ENCODE assay signal across 8 mouse cellular contexts in genomic region chr12:69724018-69724710, GRCm38 (mm10). TPM values are rescaled to one million over a fixed set of nuclear protein-coding genes. Genes with fewer than 3 reads are reported as not detected.
A peak's percentile ranks its signal among the peaks of the same experiment; 100 is the strongest.
DNase-seq lines count a peak whose midpoint lies in the region; ATAC-seq lines count a peak whose summit lies in the region.

No protein-coding gene starts in this region.

- ATAC-seq in kidney, embryonic 14.5 days (ENCODE audit: low FRiP score, low TSS enrichment) = peak; percentile 7
- peak; percentile 14 for ATAC-seq in forebrain, embryonic 15.5 days (replicated peaks)
- no peak; the same call in 1 of the 2 replicates for ATAC-seq in liver, embryonic 15.5 days (ENCODE audit: insufficient read depth)

- peak overlapping the region; percentile 94 for H3K4me2 ChIP-seq in kidney, embryonic 14.5 days (replicated peaks; ENCODE audit: low read depth, low read length)
- peak overlapping the region; percentile 72 for H3K4me2 ChIP-seq in forebrain, embryonic 15.5 days (replicated peaks)
- H3K4me2 ChIP-seq in liver, embryonic 15.5 days = peak overlapping the region; percentile 98

- peaks cover 5% of the 10 kb centered on the region; the same call in 1 of the 2 replicates for H3K36me3 ChIP-seq in kidney, embryonic 14.5 days (ENCODE audit: control insufficient read depth, insufficient read depth, low read length)
- H3K36me3 ChIP-seq in forebrain, embryonic 15.5 days = peaks cover 14% of the 10 kb centered on the region
- peaks cover 26% of the 10 kb centered on the region for H3K36me3 ChIP-seq in liver, embryonic 15.5 days (replicated peaks)

- H3K27ac ChIP-seq in kidney, embryonic 14.5 days (ENCODE audit: low read depth, low read length) = peak overlapping the region; percentile 42; the same call in 1 of the 2 replicates
- H3K27ac ChIP-seq in forebrain, embryonic 15.5 days (replicated peaks) = no peak overlapping the region
- H3K27ac ChIP-seq in liver, embryonic 15.5 days (replicated peaks) = peak overlapping the region; percentile 98

- no peak for DNase-seq in kidney, adult 11 months
- peak; percentile 37 for DNase-seq in MN1 (ENCODE audit: low spot score)
- no peak for DNase-seq in right cerebral cortex, postnatal 25 days
- DNase-seq in natural killer cell, adult 2 months (ENCODE audit: low spot score in 2 of 2) = no peak
- no peak for DNase-seq in layer of hippocampus, postnatal 25 days (ENCODE audit: extremely low spot score in 1 of 2, low spot score in 1 of 2)

- 2% methylated on average over 24 of the region's 24 CpGs for WGBS in kidney, embryonic 14.5 days
- under 1% methylated on average over 24 of the region's 24 CpGs for WGBS in forebrain, embryonic 15.5 days
- WGBS in liver, embryonic 15.5 days (ENCODE audit: insufficient replicate concordance) = 2% methylated on average over 24 of the region's 24 CpGs

- peaks cover 6% of the 10 kb centered on the region for H3K9me3 ChIP-seq in kidney, embryonic 14.5 days (ENCODE audit: control insufficient read depth, low read length)
- peaks cover 5% of the 10 kb centered on the region; the same call in 1 of the 2 replicates for H3K9me3 ChIP-seq in forebrain, embryonic 15.5 days
- 0 out of 2 replicates have a peak, but pooled peaks cover 6% of the 10 kb centered on the region for H3K9me3 ChIP-seq in liver, embryonic 15.5 days (replicated peaks)

- H3K4me1 ChIP-seq in kidney, embryonic 14.5 days (ENCODE audit: control insufficient read depth, insufficient read depth, low read length) = peaks cover 12% of the 10 kb centered on the region
- H3K4me1 ChIP-seq in forebrain, embryonic 15.5 days = peaks cover 15% of the 10 kb centered on the region
- H3K4me1 ChIP-seq in liver, embryonic 15.5 days (replicated peaks) = peaks cover 33% of the 10 kb centered on the region

- peak overlapping the region; percentile 79 for H3K4me3 ChIP-seq in kidney, embryonic 14.5 days (ENCODE audit: low read length)
- peak overlapping the region; percentile 84 for H3K4me3 ChIP-seq in forebrain, embryonic 15.5 days
- H3K4me3 ChIP-seq in liver, embryonic 15.5 days (replicated peaks) = peak overlapping the region; percentile 78

- no peaks in the 10 kb centered on the region for H3K27me3 ChIP-seq in kidney, embryonic 14.5 days (ENCODE audit: control insufficient read depth, insufficient read depth, low read length)
- H3K27me3 ChIP-seq in forebrain, embryonic 15.5 days = no peaks in the 10 kb centered on the region
- no peaks in the 10 kb centered on the region for H3K27me3 ChIP-seq in liver, embryonic 15.5 days

- H3K9ac ChIP-seq in kidney, embryonic 14.5 days (ENCODE audit: low read depth, low read length) = peak overlapping the region; percentile 66
- peak overlapping the region; percentile 73 for H3K9ac ChIP-seq in forebrain, embryonic 15.5 days (replicated peaks)
- peak overlapping the region; percentile 82 for H3K9ac ChIP-seq in liver, embryonic 15.5 days

RNA-seq across cellular contexts. Expression of gene L2hgdh, which starts 0.5 kb away (rescaled TPM):
- polyA plus RNA-seq in kidney, embryonic 14.5 days (2014; fragmentation: Nextera tagmentation; extraction: Ambion mirVana) = 12.6 and 19.5 TPM in 2 replicates
- 12.5 and 14.4 TPM in 2 replicates for polyA plus RNA-seq in forebrain, embryonic 15.5 days (2015; fragmentation: Nextera tagmentation; extraction: Ambion mirVana)
- polyA plus RNA-seq in liver, embryonic 15.5 days (2015; fragmentation: Nextera tagmentation; extraction: Ambion mirVana) = 11.8 and 13.2 TPM in 2 replicates
- 10 to 100 TPM; 14.3 to 15.8 TPM for total RNA-seq in layer of hippocampus, postnatal 25 days (2021)

RNA-seq across cellular contexts. Expression of gene Atp5s, which starts 0.6 kb away (rescaled TPM):
- 29.4 and 37.6 TPM in 2 replicates for polyA plus RNA-seq in kidney, embryonic 14.5 days (2014; fragmentation: Nextera tagmentation; extraction: Ambion mirVana)
- polyA plus RNA-seq in forebrain, embryonic 15.5 days (2015; fragmentation: Nextera tagmentation; extraction: Ambion mirVana) = 24.3 and 25.9 TPM in 2 replicates
- 16.8 and 18.2 TPM in 2 replicates for polyA plus RNA-seq in liver, embryonic 15.5 days (2015; fragmentation: Nextera tagmentation; extraction: Ambion mirVana)
- total RNA-seq in layer of hippocampus, postnatal 25 days (2021) = 10 to 100 TPM; 31.9 to 34.7 TPM

RNA-seq across cellular contexts. Expression of gene Sos2, which starts 42.5 kb away (rescaled TPM):
- 12.0 and 12.9 TPM in 2 replicates for polyA plus RNA-seq in kidney, embryonic 14.5 days (2014; fragmentation: Nextera tagmentation; extraction: Ambion mirVana)
- polyA plus RNA-seq in forebrain, embryonic 15.5 days (2015; fragmentation: Nextera tagmentation; extraction: Ambion mirVana) = 10.3 and 11.2 TPM in 2 replicates
- 3.3 and 4.0 TPM in 2 replicates for polyA plus RNA-seq in liver, embryonic 15.5 days (2015; fragmentation: Nextera tagmentation; extraction: Ambion mirVana)
- total RNA-seq in layer of hippocampus, postnatal 25 days (2021) = 10 to 100 TPM; 28.0 to 32.0 TPM
